Mouse (Mus musculus): ENCODE results near the gene Fancm.

DNA sequence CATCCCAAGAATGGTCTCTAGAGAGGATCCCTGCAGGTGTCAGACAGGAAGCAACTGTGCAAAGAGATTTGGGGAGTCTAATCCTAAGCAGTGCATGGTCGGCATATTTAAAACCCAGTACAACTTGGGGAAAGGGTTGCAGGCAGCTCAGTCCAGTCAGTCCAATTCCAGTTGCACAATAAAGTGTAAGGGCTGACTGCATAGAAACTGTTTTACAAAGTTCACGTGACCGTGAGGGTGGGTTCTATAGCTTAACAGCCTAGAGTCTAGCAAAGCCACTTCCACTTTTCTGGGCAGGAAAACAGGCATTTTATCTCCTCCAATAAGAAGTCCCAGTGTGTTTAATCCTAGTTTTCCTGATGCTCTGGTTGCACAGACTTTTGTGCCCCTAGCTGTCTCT, 36.1 kb downstream of the Fancm start:
- TF ChIP-seq POLR2A (IDR thresholded peaks at IDR 0.05; ENCODE audit: borderline replicate concordance, extremely low read depth, low read depth, low read length) (no peak), CTCF (IDR thresholded peaks at IDR 0.05; ENCODE audit: insufficient read depth, low read length) (no peak)

Data from lung, adult 2 months (tissue).